Mouse (Mus musculus): ENCODE data around the gene Asic2. TPM values are rescaled to one million over a fixed set of nuclear protein-coding genes. Genes with fewer than 3 reads are reported as not detected.
A peak's percentile ranks its signal among the peaks of the same experiment; 100 is the strongest.

Gene Asic2
- polyA plus RNA-seq, 1 experiment from 2014 or later = 12.4 TPM

GRCm38 (mm10) chr11:81616437-81616836 is 351.8 kb downstream of the Asic2 start:
- Histone ChIP-seq H3K27ac (no peak overlapping the region), H3K4me1 (replicated peaks; ENCODE audit: control insufficient read depth, insufficient read depth, low read length) (peaks cover 19% of the 10 kb centered on the region), H3K4me3 (replicated peaks; ENCODE audit: low read length) (no peak overlapping the region), H3K4me2 (replicated peaks) (no peak overlapping the region), H3K9ac (no peak overlapping the region), H3K36me3 (replicated peaks; ENCODE audit: control insufficient read depth, insufficient read depth) (no peaks in the 10 kb centered on the region), H3K9me3 (ENCODE audit: control insufficient read depth, low read length) (no peaks in the 10 kb centered on the region), H3K27me3 (ENCODE audit: control insufficient read depth, insufficient read depth, low read length) (no peaks in the 10 kb centered on the region)
- 71% methylated on average over 8 of the region's 8 CpGs for WGBS
- DNase-seq (ENCODE audit: low spot score) (no peak), ATAC-seq (ENCODE audit: low FRiP score) (no peak)

DNA sequence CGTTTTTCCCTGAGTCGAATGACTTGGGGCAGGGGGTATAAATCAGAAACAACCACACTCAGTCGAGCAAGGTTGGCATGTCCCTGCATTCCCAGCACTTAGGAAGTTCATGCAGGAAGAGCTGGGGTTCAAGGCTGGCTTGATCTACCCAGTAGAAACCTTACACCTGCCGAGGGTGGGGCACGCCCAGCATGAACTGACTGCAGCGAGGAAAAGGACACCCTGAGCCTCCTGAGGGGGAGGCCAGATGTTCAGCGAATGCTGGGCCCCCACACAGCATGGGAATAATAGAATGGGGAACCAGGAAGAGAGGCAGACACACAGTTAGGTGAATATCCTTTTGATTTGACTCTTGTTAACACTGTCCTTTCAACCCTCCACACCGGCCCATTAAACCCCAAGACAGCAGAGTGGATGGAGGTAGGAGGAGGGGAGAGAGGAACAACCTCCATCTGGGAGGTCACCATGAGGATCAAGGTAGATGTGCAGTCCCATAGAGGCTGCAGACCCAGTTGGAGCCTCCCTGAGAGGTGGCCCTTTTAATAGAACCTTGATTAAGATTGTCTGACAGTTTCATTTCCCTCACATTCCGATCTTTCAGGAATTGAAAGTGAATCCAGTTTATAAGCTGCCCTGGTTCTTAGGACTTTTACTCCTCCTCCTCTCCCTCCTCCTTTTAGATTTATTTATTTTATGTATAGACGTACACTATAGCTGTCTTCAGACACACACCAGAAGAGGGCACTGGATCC is 354.2 kb downstream of the Asic2 start:
- no peak for ATAC-seq (ENCODE audit: low FRiP score)
- no peaks in the 10 kb centered on the region for H3K9me3 ChIP-seq (ENCODE audit: control insufficient read depth, low read length)
- no peak overlapping the region for H3K27ac ChIP-seq
- peaks cover 19% of the 10 kb centered on the region for H3K4me1 ChIP-seq (replicated peaks; ENCODE audit: control insufficient read depth, insufficient read depth, low read length)
- peak overlapping the region; percentile 51 for H3K4me2 ChIP-seq (replicated peaks)
- H3K4me3 ChIP-seq (replicated peaks; ENCODE audit: low read length) = no peak overlapping the region
- H3K36me3 ChIP-seq (replicated peaks; ENCODE audit: control insufficient read depth, insufficient read depth) = no peaks in the 10 kb centered on the region
- H3K9ac ChIP-seq = peak overlapping the region; percentile 44; the same call in 1 of the 2 replicates
- DNase-seq (ENCODE audit: low spot score) = no peak
- H3K27me3 ChIP-seq (ENCODE audit: control insufficient read depth, insufficient read depth, low read length) = no peaks in the 10 kb centered on the region
- WGBS = 29% methylated on average over 10 of the region's 10 CpGs

- ATAC-seq (ENCODE audit: low FRiP score) (peak; percentile 89), DNase-seq (ENCODE audit: low spot score) (peak; percentile 99)
Observed at GRCm38 (mm10) chr11:81612798-81613540, 355.3 kb downstream of the Asic2 start.

DNA sequence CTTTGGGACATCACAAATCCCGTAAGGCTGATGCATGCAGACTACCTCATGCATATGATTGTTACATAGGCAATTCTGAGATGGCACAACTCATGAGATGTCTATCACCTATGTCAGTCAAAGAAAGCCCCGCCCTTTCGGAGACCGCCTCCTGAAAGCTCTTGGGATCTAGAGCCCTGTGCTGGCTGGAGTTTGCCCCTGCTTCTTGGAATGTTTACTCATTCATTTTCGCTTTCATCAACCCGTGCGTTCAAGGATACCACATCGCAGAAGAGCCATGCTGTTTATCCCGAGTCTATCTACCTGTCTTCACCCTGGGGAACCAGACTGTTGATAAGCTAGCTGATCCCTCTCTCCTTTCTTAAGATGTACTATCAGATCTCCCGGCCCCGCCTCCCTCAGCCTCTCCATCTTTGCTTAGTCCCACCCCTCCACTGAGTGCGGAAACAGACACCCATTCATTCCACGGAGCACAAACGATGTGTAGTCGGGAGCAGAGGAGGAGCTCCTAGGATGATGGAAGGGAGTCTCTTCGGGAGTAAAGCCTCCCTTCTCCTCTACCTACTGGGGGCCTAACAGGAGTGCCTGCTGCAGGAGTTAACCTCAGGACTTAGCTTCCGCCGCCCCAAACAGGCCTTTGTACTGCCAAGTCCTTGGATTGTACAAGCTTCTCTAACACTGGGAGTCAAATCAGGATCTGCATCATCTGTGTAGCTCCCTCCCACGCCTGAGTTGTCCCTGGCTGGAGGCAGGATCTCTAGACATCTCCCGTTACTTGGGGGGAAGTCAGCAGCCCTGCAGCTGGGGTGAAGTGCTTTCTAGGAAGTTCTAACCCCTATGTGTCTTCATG is 356.1 kb downstream of the Asic2 start:
- Histone ChIP-seq H3K4me3 (replicated peaks; ENCODE audit: low read length) (peak overlapping the region; percentile 11; the same call in 1 of the 2 replicates), H3K27me3 (ENCODE audit: control insufficient read depth, insufficient read depth, low read length) (no peaks in the 10 kb centered on the region), H3K36me3 (replicated peaks; ENCODE audit: control insufficient read depth, insufficient read depth) (no peaks in the 10 kb centered on the region), H3K4me2 (replicated peaks) (peak overlapping the region; percentile 51), H3K27ac (peak overlapping the region; percentile 91), H3K4me1 (replicated peaks; ENCODE audit: control insufficient read depth, insufficient read depth, low read length) (peaks cover 19% of the 10 kb centered on the region), H3K9ac (peak overlapping the region; percentile 34), H3K9me3 (ENCODE audit: control insufficient read depth, low read length) (no peaks in the 10 kb centered on the region)
- 9% methylated on average over 20 of the region's 20 CpGs for WGBS
- peak; percentile 45; the same call in 1 of the 2 replicates for ATAC-seq (ENCODE audit: low FRiP score)
- DNase-seq (ENCODE audit: low spot score) = peak; percentile 58

More at GRCm38 (mm10) chr11:81612798-81613540, 355.3 kb downstream of the Asic2 start:
- H3K9ac ChIP-seq = peak overlapping the region; percentile 44
- H3K4me1 ChIP-seq (replicated peaks; ENCODE audit: control insufficient read depth, insufficient read depth, low read length) = peaks cover 19% of the 10 kb centered on the region
- H3K36me3 ChIP-seq (replicated peaks; ENCODE audit: control insufficient read depth, insufficient read depth) = no peaks in the 10 kb centered on the region
- H3K27me3 ChIP-seq (ENCODE audit: control insufficient read depth, insufficient read depth, low read length) = no peaks in the 10 kb centered on the region
- peak overlapping the region; percentile 91 for H3K27ac ChIP-seq
- peak overlapping the region; percentile 51 for H3K4me2 ChIP-seq (replicated peaks)
- no peaks in the 10 kb centered on the region for H3K9me3 ChIP-seq (ENCODE audit: control insufficient read depth, low read length)
- peak overlapping the region; percentile 11; the same call in 1 of the 2 replicates for H3K4me3 ChIP-seq (replicated peaks; ENCODE audit: low read length)
- WGBS = under 1% methylated on average over 17 of the region's 17 CpGs

GRCm38 (mm10) chr11:81610506-81610905 is 357.8 kb downstream of the Asic2 start:
- no peak for DNase-seq (ENCODE audit: low spot score)
- Histone ChIP-seq H3K36me3 (replicated peaks; ENCODE audit: control insufficient read depth, insufficient read depth) (no peaks in the 10 kb centered on the region), H3K4me1 (replicated peaks; ENCODE audit: control insufficient read depth, insufficient read depth, low read length) (peaks cover 19% of the 10 kb centered on the region), H3K4me2 (replicated peaks) (no peak overlapping the region), H3K27ac (no peak overlapping the region), H3K27me3 (ENCODE audit: control insufficient read depth, insufficient read depth, low read length) (no peaks in the 10 kb centered on the region), H3K9me3 (ENCODE audit: control insufficient read depth, low read length) (no peaks in the 10 kb centered on the region), H3K4me3 (replicated peaks; ENCODE audit: low read length) (no peak overlapping the region), H3K9ac (no peak overlapping the region)
- WGBS = 83% methylated on average over 5 of the region's 5 CpGs
- ATAC-seq (ENCODE audit: low FRiP score) = no peak

DNA sequence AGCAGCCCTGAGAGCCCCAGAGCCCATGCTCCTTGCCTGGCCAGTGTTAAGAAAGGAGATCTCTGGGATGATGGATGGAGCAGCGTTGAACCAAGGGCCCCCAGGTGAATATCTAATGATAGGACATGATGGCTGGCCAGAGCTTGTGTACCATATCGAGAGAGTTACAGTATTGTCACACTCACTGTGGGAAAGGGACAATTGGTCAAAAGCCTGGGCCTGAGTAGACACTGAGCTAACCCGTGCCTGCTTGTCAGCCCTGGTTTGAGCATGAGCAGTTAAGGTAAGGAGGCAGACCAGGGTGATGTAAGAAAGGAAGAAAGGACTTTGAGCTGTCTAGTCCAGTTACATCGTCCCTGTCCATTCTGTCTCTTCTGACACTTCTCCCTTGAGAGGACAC is 365.3 kb downstream of the Asic2 start:
- Histone ChIP-seq H3K4me1 (replicated peaks; ENCODE audit: control insufficient read depth, insufficient read depth, low read length) (no peaks in the 10 kb centered on the region), H3K4me2 (replicated peaks) (no peak overlapping the region), H3K36me3 (replicated peaks; ENCODE audit: control insufficient read depth, insufficient read depth) (no peaks in the 10 kb centered on the region), H3K4me3 (replicated peaks; ENCODE audit: low read length) (no peak overlapping the region), H3K27ac (no peak overlapping the region), H3K9ac (no peak overlapping the region), H3K9me3 (ENCODE audit: control insufficient read depth, low read length) (no peaks in the 10 kb centered on the region), H3K27me3 (ENCODE audit: control insufficient read depth, insufficient read depth, low read length) (no peaks in the 10 kb centered on the region)
- DNase-seq (ENCODE audit: low spot score) (no peak), ATAC-seq (ENCODE audit: low FRiP score) (no peak)
- WGBS = 80% methylated on average over 4 of the region's 4 CpGs

- H3K36me3 ChIP-seq (replicated peaks; ENCODE audit: control insufficient read depth, insufficient read depth) = no peaks in the 10 kb centered on the region
- DNase-seq (ENCODE audit: low spot score) (no peak), ATAC-seq (ENCODE audit: low FRiP score) (no peak)
- no peak overlapping the region for H3K4me2 ChIP-seq (replicated peaks)
- H3K9ac ChIP-seq = no peak overlapping the region
- over 99% methylated on average over 5 of the region's 5 CpGs for WGBS
- no peaks in the 10 kb centered on the region for H3K27me3 ChIP-seq (ENCODE audit: control insufficient read depth, insufficient read depth, low read length)
- H3K4me1 ChIP-seq (replicated peaks; ENCODE audit: control insufficient read depth, insufficient read depth, low read length) = no peaks in the 10 kb centered on the region
- H3K9me3 ChIP-seq (ENCODE audit: control insufficient read depth, low read length) = no peaks in the 10 kb centered on the region
- no peak overlapping the region for H3K27ac ChIP-seq
- no peak overlapping the region for H3K4me3 ChIP-seq (replicated peaks; ENCODE audit: low read length)
Observed at GRCm38 (mm10) chr11:81601736-81602135, 366.5 kb downstream of the Asic2 start.

- no peaks in the 10 kb centered on the region for H3K27me3 ChIP-seq (ENCODE audit: control insufficient read depth, insufficient read depth, low read length)
- WGBS = 91% methylated on average over 5 of the region's 5 CpGs
- no peaks in the 10 kb centered on the region for H3K36me3 ChIP-seq (replicated peaks; ENCODE audit: control insufficient read depth, insufficient read depth)
- H3K4me3 ChIP-seq (replicated peaks; ENCODE audit: low read length) = no peak overlapping the region
- H3K27ac ChIP-seq = no peak overlapping the region
- H3K4me1 ChIP-seq (replicated peaks; ENCODE audit: control insufficient read depth, insufficient read depth, low read length) = 0 out of 2 replicates have a peak, but pooled peaks cover 9% of the 10 kb centered on the region
- no peaks in the 10 kb centered on the region for H3K9me3 ChIP-seq (ENCODE audit: control insufficient read depth, low read length)
- H3K9ac ChIP-seq = no peak overlapping the region
- H3K4me2 ChIP-seq (replicated peaks) = no peak overlapping the region
- DNase-seq (ENCODE audit: low spot score) (no peak), ATAC-seq (ENCODE audit: low FRiP score) (no peak)
Observed at GRCm38 (mm10) chr11:81597601-81598000, 370.7 kb downstream of the Asic2 start.

- Histone ChIP-seq H3K36me3 (replicated peaks; ENCODE audit: control insufficient read depth, insufficient read depth) (no peaks in the 10 kb centered on the region), H3K9me3 (ENCODE audit: control insufficient read depth, low read length) (no peaks in the 10 kb centered on the region), H3K9ac (no peak overlapping the region), H3K4me1 (replicated peaks; ENCODE audit: control insufficient read depth, insufficient read depth, low read length) (0 out of 2 replicates have a peak, but pooled peaks cover 9% of the 10 kb centered on the region), H3K27ac (no peak overlapping the region), H3K4me2 (replicated peaks) (no peak overlapping the region), H3K4me3 (replicated peaks; ENCODE audit: low read length) (no peak overlapping the region), H3K27me3 (ENCODE audit: control insufficient read depth, insufficient read depth, low read length) (no peaks in the 10 kb centered on the region)
- WGBS = 74% methylated on average over 2 of the region's 2 CpGs
- no peak for DNase-seq (ENCODE audit: low spot score)
- no peak for ATAC-seq (ENCODE audit: low FRiP score)
Observed at GRCm38 (mm10) chr11:81595235-81595634, 373.0 kb downstream of the Asic2 start.
